Mouse (Mus musculus): ENCODE measurements around the gene Cyth1. TPM values are rescaled to one million over a fixed set of nuclear protein-coding genes. Genes with fewer than 3 reads are reported as not detected.

Cyth1 gene
- polyA plus RNA-seq, 1 experiment from 2014 or later: 28.5 TPM

DNA sequence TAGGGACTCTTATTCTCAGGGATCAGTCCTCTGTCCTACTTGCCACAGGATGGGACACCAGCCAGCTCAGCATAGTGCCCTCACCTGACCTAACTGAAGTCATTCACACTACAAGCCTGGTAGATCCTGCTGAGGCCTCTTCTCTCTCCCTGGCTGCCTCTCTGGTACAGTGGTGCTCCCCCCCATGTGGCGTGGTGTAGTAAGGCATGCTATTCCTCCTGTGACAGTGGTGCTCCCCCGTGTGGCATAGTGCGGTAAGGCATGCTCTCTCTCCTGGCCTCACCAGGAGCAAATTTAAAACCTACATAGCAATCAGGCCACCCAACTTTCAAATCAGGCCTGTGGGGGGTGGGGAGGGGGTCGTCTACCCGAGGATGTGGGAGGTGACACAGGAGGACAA is 144.4 kb downstream of the Cyth1 start:
- Histone ChIP-seq H3K4me3 (no peak overlapping the region), H3K9me3 (no peaks in the 10 kb centered on the region), H3K36me3 (no peaks in the 10 kb centered on the region), H3K27ac (replicated peaks) (no peak overlapping the region), H3K4me1 (0 out of 2 replicates have a peak, but pooled peaks cover 3% of the 10 kb centered on the region), H3K9ac (replicated peaks) (no peak overlapping the region), H3K27me3 (no peaks in the 10 kb centered on the region), H3K4me2 (replicated peaks) (no peak overlapping the region)
- peak; percentile 49; the same call in 1 of the 2 replicates for ATAC-seq (ENCODE audit: low FRiP score, low read depth)
- WGBS: 10% methylated on average over 5 of the region's 5 CpGs

DNA sequence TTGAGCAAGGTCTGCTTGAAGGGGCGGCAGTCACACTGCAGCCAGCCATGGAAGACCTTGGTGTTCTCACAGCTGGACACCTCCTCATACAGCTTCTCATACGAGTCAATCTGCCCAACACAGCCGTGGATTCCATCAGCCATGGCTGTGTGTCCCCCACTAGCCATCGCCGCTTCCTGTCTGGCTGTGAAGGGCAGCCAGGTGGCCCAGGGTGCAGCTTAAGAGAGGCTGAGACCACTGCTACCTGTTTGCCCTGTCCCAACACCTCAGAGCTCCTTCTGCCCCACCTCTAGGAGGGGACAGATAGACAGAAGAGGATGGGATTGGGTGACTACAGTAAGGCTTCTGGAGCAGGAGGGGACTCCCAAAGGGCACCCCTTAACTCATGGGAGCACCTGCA is 145.0 kb downstream of the Cyth1 start:
- H3K27me3 ChIP-seq: no peaks in the 10 kb centered on the region
- 87% methylated on average over 5 of the region's 5 CpGs for WGBS
- H3K4me1 ChIP-seq: 0 out of 2 replicates have a peak, but pooled peaks cover 3% of the 10 kb centered on the region
- H3K4me2 ChIP-seq (replicated peaks): no peak overlapping the region
- no peaks in the 10 kb centered on the region for H3K9me3 ChIP-seq
- H3K36me3 ChIP-seq: no peaks in the 10 kb centered on the region
- H3K27ac ChIP-seq (replicated peaks): no peak overlapping the region
- no peak overlapping the region for H3K4me3 ChIP-seq
- no peak overlapping the region for H3K9ac ChIP-seq (replicated peaks)
- ATAC-seq (ENCODE audit: low FRiP score, low read depth): no peak

DNA sequence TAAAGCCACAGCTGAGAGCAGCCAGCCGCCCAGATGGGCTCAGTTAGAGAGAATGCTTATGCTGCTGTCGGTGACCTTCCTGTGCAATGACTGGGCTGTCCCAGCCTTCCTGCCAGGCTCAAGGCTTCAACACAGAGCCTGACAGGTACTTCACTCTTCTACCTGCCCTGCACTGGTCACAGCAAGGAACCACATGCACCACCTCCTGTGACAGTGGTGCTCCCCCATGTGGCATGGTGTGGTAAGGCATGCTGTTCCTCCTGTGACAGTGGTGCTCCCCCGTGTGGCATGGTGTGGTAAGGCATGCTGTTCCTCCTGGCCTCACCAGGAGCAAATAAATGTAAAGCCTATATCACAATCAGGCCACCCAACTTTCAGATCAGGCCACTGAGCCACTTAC is 145.6 kb downstream of the Cyth1 start:
- ATAC-seq (ENCODE audit: low FRiP score, low read depth): 0 out of 2 replicates have a peak, but pooled peaks have one; percentile 27
- Histone ChIP-seq H3K27me3 (no peaks in the 10 kb centered on the region), H3K9ac (replicated peaks) (no peak overlapping the region), H3K4me1 (0 out of 2 replicates have a peak, but pooled peaks cover 3% of the 10 kb centered on the region), H3K4me2 (replicated peaks) (no peak overlapping the region), H3K4me3 (no peak overlapping the region), H3K27ac (replicated peaks) (no peak overlapping the region), H3K9me3 (no peaks in the 10 kb centered on the region), H3K36me3 (no peaks in the 10 kb centered on the region)
- 55% methylated on average over 3 of the region's 3 CpGs for WGBS

DNA sequence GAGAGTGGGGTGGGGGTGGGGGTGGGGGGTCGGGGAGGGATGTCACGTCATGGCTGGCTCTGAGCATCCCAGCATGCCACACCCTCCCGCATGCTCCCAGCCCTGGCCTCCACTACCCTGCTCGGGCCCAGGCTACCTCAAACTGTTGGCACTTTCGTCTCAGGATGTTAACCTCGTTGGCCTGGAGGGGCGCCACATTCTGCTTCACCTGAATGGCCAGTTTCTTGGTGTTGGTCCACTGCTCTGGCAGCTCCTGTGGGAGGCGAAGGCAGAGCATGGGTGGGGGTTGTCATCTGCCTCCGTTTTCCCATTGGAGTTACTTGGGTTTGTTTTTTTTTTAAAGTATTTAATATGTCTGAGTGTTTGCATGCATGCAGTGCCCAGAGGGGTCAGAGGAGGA is 147.3 kb downstream of the Cyth1 start:
- H3K4me2 ChIP-seq (replicated peaks): no peak overlapping the region
- 61% methylated on average over 9 of the region's 9 CpGs for WGBS

DNA sequence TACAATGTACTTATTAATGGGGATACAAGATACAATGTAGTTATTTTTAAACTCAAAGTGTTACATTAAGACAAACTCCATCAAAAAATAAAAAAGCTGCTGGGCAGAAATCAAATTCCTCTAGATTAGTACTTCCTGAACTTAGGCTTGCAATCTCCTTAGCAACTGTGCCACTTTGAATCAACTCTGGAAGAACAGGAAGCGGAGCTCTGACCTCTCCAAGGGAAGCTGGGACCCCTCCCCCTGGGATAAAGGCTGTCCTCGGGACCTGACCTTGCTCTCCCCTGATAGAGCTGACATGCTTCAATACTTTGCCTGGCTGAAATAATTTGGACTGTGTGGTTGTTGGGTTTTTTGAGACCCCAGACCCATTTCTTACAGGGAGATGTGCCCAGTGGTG is 151.7 kb downstream of the Cyth1 start:
- H3K9ac ChIP-seq (replicated peaks): no peak overlapping the region
- WGBS: 48% methylated on average over 2 of the region's 2 CpGs
- H3K9me3 ChIP-seq: no peaks in the 10 kb centered on the region
- no peak overlapping the region for H3K4me3 ChIP-seq
- H3K36me3 ChIP-seq: no peaks in the 10 kb centered on the region
- H3K4me2 ChIP-seq (replicated peaks): no peak overlapping the region
- H3K4me1 ChIP-seq: no peaks in the 10 kb centered on the region
- ATAC-seq (ENCODE audit: low FRiP score, low read depth): no peak
- no peak overlapping the region for H3K27ac ChIP-seq (replicated peaks)
- no peaks in the 10 kb centered on the region for H3K27me3 ChIP-seq

More for the DNA sequence above, 147.3 kb downstream of the Cyth1 start:
- no peak overlapping the region for H3K27ac ChIP-seq (replicated peaks)
- no peaks in the 10 kb centered on the region for H3K36me3 ChIP-seq
- H3K9ac ChIP-seq (replicated peaks): no peak overlapping the region
- no peak overlapping the region for H3K4me3 ChIP-seq
- ATAC-seq (ENCODE audit: low FRiP score, low read depth): no peak
- H3K27me3 ChIP-seq: no peaks in the 10 kb centered on the region
- H3K9me3 ChIP-seq: no peaks in the 10 kb centered on the region
- H3K4me1 ChIP-seq: 0 out of 2 replicates have a peak, but pooled peaks cover 3% of the 10 kb centered on the region

DNA sequence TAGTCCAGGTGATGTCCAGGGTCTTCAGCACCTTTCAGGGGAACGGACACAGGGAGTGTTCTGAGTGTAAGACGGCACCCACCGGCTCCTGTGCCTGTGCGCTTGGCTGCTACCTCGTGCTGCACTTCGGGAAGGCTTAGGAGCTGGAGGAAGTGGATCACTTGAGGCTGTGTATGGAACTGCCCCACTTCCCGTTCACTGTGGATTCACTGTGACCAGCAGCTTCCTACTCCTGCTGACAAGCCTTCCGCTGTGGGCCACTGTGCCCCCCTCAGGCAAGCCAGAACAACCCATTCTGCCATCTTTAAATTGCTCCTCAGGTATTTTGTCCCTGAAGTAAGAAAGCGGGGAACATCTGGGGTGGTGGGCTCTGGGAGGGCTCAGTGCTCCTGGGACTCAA is 153.4 kb downstream of the Cyth1 start:
- no peaks in the 10 kb centered on the region for H3K27me3 ChIP-seq
- no peak overlapping the region for H3K4me3 ChIP-seq
- no peaks in the 10 kb centered on the region for H3K36me3 ChIP-seq
- H3K4me2 ChIP-seq (replicated peaks): no peak overlapping the region
- no peak for ATAC-seq (ENCODE audit: low FRiP score, low read depth)
- H3K9me3 ChIP-seq: no peaks in the 10 kb centered on the region
- no peak overlapping the region for H3K9ac ChIP-seq (replicated peaks)
- H3K27ac ChIP-seq (replicated peaks): no peak overlapping the region
- no peaks in the 10 kb centered on the region for H3K4me1 ChIP-seq
- 92% methylated on average over 9 of the region's 9 CpGs for WGBS

DNA sequence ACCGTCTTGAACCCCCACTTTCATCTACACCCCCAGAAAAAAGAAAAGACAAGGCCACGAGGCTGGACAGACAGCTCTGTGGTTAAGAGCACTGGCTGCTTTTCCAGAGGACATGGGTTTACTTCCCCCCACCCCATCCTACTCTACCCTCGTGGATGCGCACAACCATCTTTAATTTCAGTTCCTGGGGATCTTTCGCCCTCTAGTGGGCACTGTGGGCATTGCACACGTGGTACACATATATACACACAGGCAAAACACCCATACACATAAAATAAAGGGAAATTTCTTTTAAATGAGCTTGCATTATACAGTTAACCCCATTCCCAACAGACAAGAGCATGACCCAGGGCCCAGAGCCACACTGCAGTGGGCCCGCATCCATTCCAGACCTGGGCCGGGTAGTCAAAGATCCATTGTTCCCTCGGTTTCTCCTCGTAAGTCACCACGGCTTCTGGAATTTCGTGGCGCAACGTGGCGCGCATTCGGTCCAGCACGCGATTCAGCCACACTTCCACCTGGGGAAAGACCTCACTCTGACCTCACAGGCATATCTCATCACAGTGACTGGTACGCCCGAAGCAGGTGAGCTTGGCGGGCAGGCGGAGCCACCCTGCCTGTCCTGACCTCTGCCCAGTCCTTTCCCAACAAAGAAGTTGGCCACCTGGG is 157.3 kb downstream of the Cyth1 start:
- WGBS: 83% methylated on average over 23 of the region's 23 CpGs
- ATAC-seq (ENCODE audit: low FRiP score, low read depth): no peak

DNA sequence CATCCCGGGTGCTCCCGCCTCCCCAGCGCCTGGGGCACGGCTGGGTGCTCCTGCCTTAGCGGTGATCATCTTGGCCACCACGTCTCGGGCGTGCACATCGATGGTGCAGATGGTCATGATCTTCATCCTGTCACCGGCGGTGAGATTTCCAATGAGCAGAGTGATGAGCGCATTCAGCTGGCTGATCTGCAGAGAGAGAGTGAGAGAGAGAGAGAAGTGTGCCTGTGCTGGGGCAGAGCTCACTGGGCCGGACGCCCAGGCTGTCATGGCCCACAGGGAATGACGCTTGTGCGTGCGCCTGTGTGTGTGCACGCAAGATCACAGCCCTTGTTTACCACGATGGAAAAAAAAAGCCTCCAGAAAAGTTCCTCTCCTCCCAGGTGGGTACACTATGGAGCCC is 159.5 kb downstream of the Cyth1 start:
- H3K4me2 ChIP-seq (replicated peaks): no peak overlapping the region
- H3K4me1 ChIP-seq: no peaks in the 10 kb centered on the region
- no peak overlapping the region for H3K4me3 ChIP-seq
- no peak for ATAC-seq (ENCODE audit: low FRiP score, low read depth)
- H3K27me3 ChIP-seq: no peaks in the 10 kb centered on the region
- H3K27ac ChIP-seq (replicated peaks): no peak overlapping the region
- WGBS: 91% methylated on average over 19 of the region's 19 CpGs
- no peaks in the 10 kb centered on the region for H3K9me3 ChIP-seq
- no peak overlapping the region for H3K9ac ChIP-seq (replicated peaks)
- no peaks in the 10 kb centered on the region for H3K36me3 ChIP-seq

More for the DNA sequence above, 157.3 kb downstream of the Cyth1 start:
- Histone ChIP-seq H3K27ac (replicated peaks) (no peak overlapping the region), H3K4me2 (replicated peaks) (no peak overlapping the region), H3K27me3 (no peaks in the 10 kb centered on the region), H3K4me1 (no peaks in the 10 kb centered on the region), H3K9me3 (no peaks in the 10 kb centered on the region), H3K4me3 (no peak overlapping the region), H3K36me3 (no peaks in the 10 kb centered on the region), H3K9ac (replicated peaks) (no peak overlapping the region)

DNA sequence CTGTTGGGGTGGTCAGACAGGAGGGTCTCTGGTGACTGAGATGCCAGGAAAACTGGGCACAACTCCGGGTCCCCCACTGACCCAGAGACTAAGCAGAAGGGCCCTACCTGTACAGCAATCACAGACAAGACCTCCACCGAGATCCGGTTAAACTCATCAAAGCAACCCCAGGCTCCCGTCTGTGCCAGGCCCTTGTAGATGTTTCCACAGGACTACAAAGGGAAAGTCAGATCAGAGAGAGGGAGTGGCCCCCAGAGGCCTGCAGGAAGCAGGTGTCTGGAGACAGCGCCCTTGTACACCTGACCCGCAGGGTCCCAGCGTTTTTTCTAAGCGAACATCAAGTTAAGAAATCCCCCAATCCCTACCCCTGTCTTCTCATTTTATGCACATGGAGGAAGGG is 162.4 kb downstream of the Cyth1 start:
- H3K9ac ChIP-seq (replicated peaks): no peak overlapping the region
- no peak overlapping the region for H3K4me3 ChIP-seq
- no peaks in the 10 kb centered on the region for H3K27me3 ChIP-seq
- 82% methylated on average over 8 of the region's 8 CpGs for WGBS
- no peaks in the 10 kb centered on the region for H3K36me3 ChIP-seq
- no peaks in the 10 kb centered on the region for H3K4me1 ChIP-seq
- no peak for ATAC-seq (ENCODE audit: low FRiP score, low read depth)
- H3K4me2 ChIP-seq (replicated peaks): no peak overlapping the region
- no peak overlapping the region for H3K27ac ChIP-seq (replicated peaks)
- H3K9me3 ChIP-seq: no peaks in the 10 kb centered on the region

DNA sequence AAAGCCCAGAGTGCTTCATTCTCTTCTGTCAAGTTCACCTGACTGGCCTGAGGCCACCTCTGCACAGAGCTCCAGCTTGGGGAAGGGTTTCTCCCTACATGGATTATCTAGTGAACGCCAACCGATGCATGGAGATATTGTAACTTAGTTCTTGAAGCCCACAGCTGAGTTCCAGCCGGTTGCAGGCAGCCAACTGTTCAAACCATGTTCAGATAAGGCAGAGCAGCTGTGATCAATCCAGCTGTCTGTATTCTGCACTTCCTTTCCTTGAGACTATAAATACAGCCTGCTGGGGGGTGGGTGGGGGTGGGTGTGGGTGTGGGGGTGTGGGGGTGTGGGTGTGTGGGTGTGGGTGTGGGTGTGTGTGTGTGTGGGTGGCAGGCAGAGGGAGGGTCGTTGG is 163.2 kb downstream of the Cyth1 start:
- no peak for ATAC-seq (ENCODE audit: low FRiP score, low read depth)
- no peaks in the 10 kb centered on the region for H3K36me3 ChIP-seq
- H3K27me3 ChIP-seq: no peaks in the 10 kb centered on the region
- H3K27ac ChIP-seq (replicated peaks): no peak overlapping the region
- no peaks in the 10 kb centered on the region for H3K4me1 ChIP-seq
- H3K4me3 ChIP-seq: no peak overlapping the region
- H3K4me2 ChIP-seq (replicated peaks): no peak overlapping the region
- H3K9me3 ChIP-seq: no peaks in the 10 kb centered on the region
- 84% methylated on average over 4 of the region's 4 CpGs for WGBS
- H3K9ac ChIP-seq (replicated peaks): no peak overlapping the region

DNA sequence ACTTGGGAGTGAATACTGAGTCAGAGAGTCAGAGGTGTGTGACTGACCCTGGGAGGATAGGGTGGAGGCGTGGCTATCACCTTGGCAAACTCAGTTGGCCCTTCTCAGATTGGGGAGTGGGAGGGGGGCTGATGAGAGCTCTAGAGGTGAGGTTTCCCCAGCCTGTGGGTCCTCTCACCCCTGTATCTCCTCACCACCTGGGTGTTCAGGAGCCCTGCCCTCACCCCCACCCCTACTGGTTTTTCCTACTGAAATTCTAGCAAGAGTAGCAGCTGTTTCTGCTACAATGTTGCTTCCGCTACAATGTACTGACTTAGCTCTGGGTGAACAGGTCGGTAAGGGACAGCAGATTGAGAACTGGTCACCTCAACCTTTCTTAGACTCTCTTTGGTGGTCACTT is 164.1 kb downstream of the Cyth1 start:
- Histone ChIP-seq H3K9me3 (no peaks in the 10 kb centered on the region), H3K27ac (replicated peaks) (no peak overlapping the region), H3K36me3 (no peaks in the 10 kb centered on the region), H3K4me3 (no peak overlapping the region), H3K9ac (replicated peaks) (no peak overlapping the region), H3K4me1 (no peaks in the 10 kb centered on the region), H3K27me3 (no peaks in the 10 kb centered on the region), H3K4me2 (replicated peaks) (no peak overlapping the region)
- 76% methylated on average over 3 of the region's 3 CpGs for WGBS
- ATAC-seq (ENCODE audit: low FRiP score, low read depth): no peak; the same call in 1 of the 2 replicates

DNA sequence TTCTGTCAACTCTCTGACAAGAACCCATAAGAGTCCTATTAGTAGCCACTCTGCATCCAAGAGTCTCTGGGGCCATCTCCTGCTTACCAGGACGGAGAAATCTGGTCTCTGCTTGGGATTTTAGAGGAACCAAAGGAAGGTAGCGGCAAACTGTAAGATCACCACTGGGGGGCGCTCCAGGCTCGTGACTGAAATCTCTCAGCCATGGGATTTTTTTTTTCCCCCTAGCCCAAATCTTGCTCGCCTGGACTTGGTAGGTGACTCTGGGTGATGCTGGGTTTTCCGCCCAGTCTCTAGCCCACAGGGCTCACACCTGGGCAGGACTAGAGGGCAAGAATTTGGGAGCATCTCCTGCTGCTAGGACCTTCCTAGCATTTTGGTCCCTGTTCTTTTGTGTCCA is 164.6 kb downstream of the Cyth1 start:
- Histone ChIP-seq H3K27ac (replicated peaks) (no peak overlapping the region), H3K27me3 (no peaks in the 10 kb centered on the region), H3K4me3 (no peak overlapping the region), H3K4me1 (no peaks in the 10 kb centered on the region), H3K4me2 (replicated peaks) (no peak overlapping the region), H3K9me3 (no peaks in the 10 kb centered on the region), H3K36me3 (no peaks in the 10 kb centered on the region), H3K9ac (replicated peaks) (no peak overlapping the region)
- WGBS: 5% methylated on average over 6 of the region's 6 CpGs
- no peak for ATAC-seq (ENCODE audit: low FRiP score, low read depth)

DNA sequence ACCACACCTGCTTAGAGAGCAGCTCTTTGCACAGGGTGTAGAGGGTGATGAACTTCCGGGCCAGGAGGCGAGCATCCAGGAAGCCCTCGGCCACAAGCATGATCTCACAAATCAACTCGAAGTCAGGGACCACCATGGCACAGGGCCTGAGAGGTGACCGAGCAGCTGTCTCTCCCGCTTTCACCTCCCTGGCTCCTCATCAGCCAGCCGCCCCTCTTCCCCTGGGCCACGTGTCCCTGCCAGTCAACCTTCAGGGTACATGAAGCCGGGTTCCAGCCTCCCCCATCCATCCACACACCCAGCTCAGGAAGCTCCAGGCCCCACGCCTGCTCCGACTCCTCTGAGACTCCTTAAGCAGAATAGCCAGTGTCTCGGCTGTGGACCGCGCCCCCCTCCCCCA is 166.1 kb downstream of the Cyth1 start:
- Histone ChIP-seq H3K36me3 (no peaks in the 10 kb centered on the region), H3K27me3 (no peaks in the 10 kb centered on the region), H3K4me1 (no peaks in the 10 kb centered on the region), H3K9me3 (no peaks in the 10 kb centered on the region), H3K27ac (replicated peaks) (no peak overlapping the region), H3K4me3 (no peak overlapping the region), H3K4me2 (replicated peaks) (no peak overlapping the region), H3K9ac (replicated peaks) (no peak overlapping the region)
- 86% methylated on average over 14 of the region's 14 CpGs for WGBS
- no peak for ATAC-seq (ENCODE audit: low FRiP score, low read depth)
